Mouse (Mus musculus): ENCODE results near the gene Klhdc2.

The Klhdc2 gene

GRCm38 (mm10) chr12:69296511-69297410, at the start of gene Klhdc2:
Gene Klhdc2 (plus strand): TSS chr12:69296681.
- DNase-seq: peak; percentile 93

- DNase-seq: no peak
Measured at GRCm38 (mm10) chr12:69249766-69250165, 46.7 kb upstream of the Klhdc2 start.

GRCm38 (mm10) chr12:69250756-69251155, 45.7 kb upstream of the Klhdc2 start:
- DNase-seq: no peak

DNA sequence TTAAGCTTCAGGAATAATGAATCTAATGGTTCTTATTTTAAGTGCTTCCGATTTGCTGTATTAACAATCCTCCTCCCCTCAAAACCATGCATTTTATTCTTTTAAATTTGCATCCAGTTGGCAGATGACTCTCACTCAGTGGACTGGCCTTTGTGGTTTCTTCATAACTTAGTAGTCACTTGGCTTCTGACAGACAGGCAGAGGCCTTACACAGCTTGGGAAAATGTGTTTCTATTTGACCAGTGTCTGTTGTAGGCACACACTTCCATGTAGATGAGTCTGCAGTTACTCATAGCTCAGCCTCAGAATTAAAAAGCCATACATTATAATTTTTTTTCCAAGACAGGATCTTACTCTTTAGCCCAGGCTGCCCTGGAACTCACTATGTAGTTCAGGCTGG, 42.7 kb upstream of the Klhdc2 start:
- DNase-seq: no peak

- no peak for DNase-seq
Measured at GRCm38 (mm10) chr12:69257836-69258235, 38.6 kb upstream of the Klhdc2 start.

GRCm38 (mm10) chr12:69262251-69262650, 34.2 kb upstream of the Klhdc2 start:
- DNase-seq: no peak

DNA sequence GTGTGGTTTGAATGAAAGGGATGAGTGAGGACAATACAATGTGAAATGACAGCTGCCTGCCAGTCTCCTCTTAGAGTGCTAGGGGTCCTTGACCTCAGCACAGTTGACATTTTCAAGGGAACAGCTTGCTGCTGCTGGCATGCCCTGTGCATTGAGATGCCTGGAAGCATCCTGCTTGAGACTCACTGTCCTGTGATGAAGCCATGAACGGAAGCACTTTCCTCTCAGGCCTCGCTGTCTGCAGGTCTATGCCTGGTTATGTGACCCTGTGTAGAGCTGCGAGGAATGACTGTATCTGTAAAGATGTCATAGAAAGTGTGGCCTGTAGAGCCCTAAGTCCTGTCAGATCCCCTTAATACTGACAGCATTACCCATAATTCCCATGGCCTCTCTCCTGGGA, 31.4 kb upstream of the Klhdc2 start:
- DNase-seq: no peak

DNA sequence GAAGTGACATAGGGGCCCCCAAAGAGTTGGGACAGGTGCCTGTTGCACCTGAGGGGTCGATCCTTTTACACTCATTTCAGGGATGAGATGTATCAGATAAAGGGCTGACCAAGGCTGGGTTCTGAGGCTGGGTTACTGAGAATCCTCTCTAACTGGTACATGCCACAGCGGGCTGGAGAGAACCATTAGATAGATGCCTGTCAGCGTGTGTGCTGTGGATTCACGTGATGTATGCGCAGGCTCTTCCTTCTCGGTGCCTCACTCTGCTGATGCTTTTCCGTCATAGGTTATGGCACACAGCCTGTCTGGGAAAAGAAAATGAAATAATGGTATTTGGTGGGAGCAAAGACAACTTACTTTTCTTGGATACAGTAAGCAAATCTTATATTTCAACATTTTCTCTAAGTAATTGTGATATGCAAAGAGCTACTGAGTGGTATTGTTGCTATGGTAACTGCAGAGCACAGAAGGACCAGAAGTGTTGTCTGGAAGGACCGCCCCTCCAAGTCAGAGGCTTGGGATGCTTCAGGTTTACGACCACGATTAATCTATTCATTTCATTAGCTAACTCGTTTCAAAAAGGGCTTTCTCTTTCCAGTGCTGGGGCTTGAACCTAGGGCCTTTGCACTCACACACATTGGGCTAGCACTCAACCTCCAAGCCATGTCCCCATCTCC, 28.4 kb upstream of the Klhdc2 start:
- no peak for DNase-seq

DNA sequence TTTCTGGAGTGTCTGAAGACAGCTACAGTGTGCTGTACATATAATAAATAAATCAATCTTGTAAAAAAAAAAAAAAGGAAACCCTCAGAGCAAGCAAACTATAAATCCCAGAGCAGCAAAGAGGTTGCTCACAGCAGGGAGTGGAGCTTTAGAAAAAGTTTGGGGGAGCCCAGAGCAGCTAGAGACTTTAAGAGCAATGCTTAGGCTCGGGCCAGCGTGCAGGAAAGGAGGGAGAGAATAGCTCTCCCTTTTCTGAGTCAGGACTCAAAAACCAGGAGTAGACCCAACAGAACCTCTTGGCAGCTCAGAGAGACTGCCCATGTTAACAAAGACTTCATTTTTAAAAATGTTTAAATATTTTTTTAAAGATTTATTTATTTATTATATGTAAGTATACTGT, 27.5 kb upstream of the Klhdc2 start:
- no peak for DNase-seq

- no peak for DNase-seq
Measured at GRCm38 (mm10) chr12:69279931-69280469, 16.5 kb upstream of the Klhdc2 start.

- no peak for DNase-seq
Measured at GRCm38 (mm10) chr12:69280915-69281314, 15.6 kb upstream of the Klhdc2 start.

GRCm38 (mm10) chr12:69283146-69283545, 13.3 kb upstream of the Klhdc2 start:
- DNase-seq: no peak

- no peak for DNase-seq
Measured at GRCm38 (mm10) chr12:69287535-69287934, 8.9 kb upstream of the Klhdc2 start.

DNA sequence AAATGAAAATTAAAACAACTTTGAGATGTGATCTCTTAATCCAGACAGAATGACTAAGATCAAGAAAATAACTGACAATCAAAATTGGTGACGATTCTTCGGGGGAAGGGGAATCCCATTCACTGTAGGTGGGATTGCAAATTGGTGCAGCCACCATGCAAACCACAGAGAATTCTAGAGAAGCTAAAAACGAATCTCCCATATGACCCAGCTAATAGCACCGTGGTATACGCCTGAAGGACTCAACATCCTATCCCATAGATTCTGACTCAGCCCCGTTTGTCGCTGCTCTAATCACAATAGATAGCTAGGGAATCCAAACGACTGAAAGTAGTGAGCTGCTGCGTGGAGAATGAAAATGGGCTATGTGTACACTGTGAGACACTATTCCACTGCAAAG, 7.8 kb upstream of the Klhdc2 start:
- DNase-seq: no peak

DNA sequence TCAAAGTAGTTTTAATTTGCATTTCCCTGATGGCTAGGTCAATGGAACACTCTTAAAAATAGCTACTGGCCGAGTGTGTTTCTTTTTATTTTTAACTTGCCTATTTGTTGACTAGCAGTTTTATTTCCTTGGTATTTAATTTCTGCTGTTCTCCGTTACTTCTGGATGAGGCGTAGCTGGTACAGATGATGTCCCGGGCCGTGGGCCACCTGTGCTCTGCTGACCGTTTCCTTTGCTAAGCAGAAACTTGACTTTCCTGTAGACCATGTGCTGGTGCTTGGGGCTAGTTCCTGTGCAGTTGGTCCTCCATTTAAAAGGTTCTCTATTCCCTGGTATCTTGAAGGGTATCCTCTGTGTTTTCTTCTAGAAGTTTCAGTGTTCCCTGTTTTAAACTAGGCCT, 4.1 kb upstream of the Klhdc2 start:
- no peak for DNase-seq

GRCm38 (mm10) chr12:69293815-69294214, 2.7 kb upstream of the Klhdc2 start:
- DNase-seq: no peak

DNA sequence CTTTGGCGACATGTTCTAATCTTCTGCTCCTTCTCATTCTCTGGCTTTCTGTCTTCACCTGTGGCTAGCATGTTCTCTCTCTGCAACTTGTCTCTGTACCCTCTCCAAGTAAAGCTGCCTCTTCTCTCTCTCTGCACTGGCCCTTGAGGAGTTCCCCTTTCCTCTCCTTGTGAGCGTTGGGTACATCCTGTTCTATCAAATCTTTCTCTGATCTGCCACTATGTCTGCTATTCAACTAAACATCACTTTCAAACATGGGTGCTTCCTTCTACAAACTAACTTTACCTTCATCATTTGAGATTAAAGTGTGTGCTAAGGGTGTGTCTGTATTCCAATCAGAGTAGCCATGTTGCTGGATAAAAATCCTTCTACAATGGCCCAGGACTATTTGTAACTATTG, 1.5 kb upstream of the Klhdc2 start:
- DNase-seq: no peak

DNA sequence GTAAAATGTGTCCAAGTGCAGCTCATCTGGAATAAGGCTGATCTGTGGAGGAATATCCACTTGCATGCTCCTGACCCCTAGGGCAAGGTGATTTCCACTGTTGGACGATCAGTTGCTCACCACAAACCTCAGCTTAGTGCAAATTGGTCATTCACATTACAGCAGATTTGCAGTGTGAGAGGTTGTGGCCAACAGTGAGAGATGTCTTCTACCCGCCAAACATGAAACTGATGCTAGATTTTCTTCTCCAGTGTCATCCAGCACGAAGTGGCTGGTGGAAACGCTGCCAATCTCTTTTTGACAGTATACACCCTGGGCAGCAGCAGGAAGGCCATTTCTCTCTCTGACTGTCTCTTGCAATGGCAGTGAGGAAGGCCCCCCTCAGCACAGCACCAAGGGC, 830 bp upstream of the Klhdc2 start:
- no peak for DNase-seq

GRCm38 (mm10) chr12:69297411-69298150, 1.1 kb downstream of the Klhdc2 start:
- peak; percentile 14 for DNase-seq

GRCm38 (mm10) chr12:69298281-69298680, 1.8 kb downstream of the Klhdc2 start:
- DNase-seq: no peak

- peak; percentile 76 for DNase-seq
Measured at GRCm38 (mm10) chr12:69299231-69299630, 2.8 kb downstream of the Klhdc2 start.

DNA sequence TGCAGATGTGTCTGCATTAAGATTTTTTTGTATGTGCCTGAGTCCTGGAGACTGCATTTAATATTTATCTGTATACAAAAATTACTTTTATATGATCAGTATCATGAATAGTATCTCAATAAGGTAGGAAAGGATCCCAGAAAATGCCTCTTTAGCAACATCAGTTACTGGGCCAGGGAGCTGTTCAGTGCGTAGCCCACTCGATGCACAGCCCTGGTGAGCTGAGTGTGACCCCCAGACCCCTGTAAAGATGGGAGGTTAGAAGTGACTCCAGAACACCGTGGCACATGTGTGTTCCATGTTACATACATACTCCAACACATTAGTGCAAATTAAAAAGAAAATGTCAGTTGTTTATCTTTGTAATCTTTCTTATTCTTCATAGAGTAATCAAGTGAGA, 3.4 kb downstream of the Klhdc2 start:
- no peak for DNase-seq

GRCm38 (mm10) chr12:69300391-69300790, 3.9 kb downstream of the Klhdc2 start:
- no peak for DNase-seq
